Mouse (Mus musculus) CH12F3 (cell line): Measurements from ENCODE around the gene Ankrd33.

Experiments
- in situ Hi-C: fragments of 300-500 bp; cut with MboI; formaldehyde crosslinking; loops from 2 replicates; pipeline ENCODE4 v1.14.3; 2020; ENCODE audit warnings: low sequenced_read_pairs

Gene Ankrd33

DNA sequence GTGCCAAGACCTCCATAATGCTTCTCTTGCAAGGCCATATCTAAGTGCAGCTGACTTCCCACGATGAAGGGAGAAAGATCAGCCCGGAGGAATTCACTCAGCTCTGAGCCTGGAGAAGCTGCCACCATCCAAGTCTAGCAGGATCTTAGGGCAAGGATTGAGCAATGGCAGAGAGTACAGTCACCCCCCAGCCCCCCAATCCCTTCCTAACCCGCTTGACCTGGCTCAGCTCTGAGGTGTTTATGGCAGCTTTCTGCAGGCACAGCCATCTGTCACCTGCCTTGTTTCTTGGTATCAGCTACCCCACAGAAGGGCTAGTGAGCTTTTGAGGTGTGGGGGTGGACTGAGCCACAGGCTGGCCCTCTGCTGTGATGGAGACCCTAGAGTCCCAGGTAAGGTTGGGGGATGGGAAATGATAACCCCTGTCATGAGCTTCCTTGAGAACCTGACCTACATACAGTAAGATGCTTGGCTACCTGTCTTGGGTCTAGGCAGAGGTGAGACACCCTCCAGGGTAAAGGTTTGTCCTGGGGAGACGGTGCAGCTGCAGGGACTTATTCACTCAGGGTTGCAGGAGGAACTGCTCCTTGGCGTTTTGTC is at the start of gene Ankrd33:
TSS of gene Ankrd33 (plus strand) at position 245 of the 600 bp plus-strand sequence.
- in situ Hi-C loops = no loop called here

DNA sequence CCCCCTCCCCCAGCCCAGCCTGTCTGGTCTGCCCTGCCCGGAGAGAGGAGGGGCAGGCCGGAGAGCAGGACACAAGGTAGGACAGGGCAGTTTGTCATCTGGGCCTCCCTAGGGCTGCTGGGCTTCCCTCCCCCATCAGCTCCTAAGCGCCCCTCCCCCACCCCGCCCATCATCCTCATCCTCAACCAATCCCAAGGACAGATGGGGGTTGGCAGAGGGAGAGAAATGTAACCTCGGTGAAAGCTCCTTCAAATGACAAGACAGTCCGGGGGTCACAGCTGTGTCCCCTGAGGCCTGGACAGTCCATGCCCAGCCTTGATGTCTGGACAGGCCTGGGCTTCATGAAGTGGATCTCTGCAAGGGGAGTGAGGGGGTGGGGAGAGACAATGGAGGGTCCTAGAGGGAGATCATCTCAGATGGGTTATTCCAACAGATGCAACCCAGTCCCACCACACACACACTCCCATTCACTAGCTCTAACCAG is 49.1 kb upstream of the Ankrd33 start:
- in situ Hi-C loops = no loop called here

DNA sequence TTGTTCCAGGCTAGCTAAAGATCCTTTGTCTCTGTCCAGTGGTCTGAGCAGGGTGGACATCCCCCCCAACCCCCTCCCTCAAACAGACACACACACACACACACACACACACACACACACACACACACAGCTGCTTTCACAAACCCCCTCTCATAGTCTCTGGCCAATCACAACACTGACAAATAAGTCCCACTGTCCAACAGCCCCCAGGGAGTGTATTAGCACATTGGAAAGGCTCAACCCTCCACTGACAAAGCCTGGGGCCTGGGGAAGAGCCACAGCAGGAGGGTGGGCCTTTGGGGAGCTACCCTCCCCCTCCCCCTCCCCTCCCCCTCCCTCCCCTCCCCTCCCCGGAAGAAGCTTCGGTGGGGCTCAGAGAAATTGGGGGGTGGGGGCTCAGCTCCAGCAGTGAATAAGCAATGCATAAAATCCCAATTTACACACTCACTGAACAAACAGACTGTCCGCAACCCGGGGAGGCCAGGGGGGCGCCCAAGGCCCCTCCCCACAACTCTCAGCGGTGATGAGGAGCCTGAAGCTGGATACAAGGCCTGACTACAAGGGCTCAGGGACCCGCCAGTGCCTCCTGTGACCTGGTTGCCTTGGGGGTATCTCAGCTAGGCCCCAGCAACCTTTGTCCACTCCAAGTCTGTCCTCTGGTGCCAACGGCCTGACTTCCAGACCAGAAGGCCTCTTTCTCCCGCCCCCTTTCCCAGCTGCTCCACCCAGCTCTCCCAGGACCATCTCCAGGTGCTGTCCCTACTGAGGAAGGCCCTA is 48.4 kb upstream of the Ankrd33 start:
- in situ Hi-C loops = no loop called here

DNA sequence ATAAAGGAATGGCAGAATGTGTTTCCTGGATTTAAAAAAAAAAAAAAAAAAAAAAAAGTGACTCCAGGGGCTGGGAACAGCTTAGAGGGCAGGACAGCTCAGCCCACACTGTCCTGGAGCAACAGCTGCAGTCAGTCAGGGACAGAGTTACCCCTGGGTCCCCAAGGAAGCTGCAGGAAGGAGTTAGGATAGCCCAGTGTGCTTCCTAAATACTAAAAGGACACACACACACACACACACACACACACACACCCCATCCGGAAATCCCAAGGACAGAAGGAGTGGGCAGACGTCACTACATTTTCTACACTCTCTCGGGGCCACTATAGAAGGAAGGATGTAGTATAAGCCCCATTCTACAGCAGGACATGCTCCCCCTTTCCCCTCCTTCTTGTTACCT is 47.5 kb upstream of the Ankrd33 start:
- in situ Hi-C loops = no loop called here

DNA sequence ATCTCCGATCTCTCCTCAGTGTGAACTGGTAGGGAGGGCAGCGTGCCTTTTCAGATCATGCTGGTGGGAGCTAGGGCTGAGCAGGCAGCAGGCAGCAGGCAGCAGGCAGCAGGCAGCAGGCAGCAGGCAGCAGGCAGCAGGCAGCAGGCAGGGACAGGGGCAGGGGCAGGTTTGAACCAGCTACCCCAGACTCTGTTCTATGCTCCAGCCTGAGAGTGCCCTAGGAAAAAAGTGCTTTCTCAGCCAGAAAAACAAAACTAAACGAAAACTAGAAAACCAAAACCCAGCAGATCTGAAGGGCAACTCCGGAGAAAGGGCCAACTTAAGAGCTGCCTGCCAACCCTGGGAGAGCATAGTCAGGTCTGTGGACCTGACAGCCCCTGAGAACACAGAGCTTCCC is 46.9 kb upstream of the Ankrd33 start:
- in situ Hi-C loops = no loop called here

DNA sequence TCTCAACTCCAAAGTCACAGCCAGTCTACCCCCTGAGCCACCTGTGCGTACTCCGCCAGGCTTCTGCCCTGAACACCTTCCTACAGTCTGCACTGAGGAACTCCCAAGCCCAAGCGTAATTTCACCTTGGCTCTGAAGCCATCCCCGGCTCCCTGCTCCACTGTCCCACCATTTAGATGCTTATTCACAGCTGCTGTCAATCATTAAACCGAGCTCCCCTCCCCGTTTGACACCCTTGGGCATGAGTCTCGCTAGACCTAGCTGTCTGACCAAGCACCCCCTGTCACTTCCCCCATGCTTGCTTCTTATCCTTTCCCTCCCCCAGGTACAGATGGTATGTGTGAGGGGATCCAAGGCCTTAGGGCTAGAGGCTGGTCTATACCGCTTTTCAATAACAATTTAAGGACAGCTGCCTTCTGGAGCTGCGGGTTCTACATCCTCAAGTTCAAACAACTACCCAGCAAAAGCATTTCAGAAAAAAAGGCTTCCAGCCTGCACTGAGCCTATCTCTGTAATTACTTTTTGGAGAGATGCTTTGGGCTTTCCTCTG is 45.8 kb upstream of the Ankrd33 start:
- in situ Hi-C loops = no loop called here

DNA sequence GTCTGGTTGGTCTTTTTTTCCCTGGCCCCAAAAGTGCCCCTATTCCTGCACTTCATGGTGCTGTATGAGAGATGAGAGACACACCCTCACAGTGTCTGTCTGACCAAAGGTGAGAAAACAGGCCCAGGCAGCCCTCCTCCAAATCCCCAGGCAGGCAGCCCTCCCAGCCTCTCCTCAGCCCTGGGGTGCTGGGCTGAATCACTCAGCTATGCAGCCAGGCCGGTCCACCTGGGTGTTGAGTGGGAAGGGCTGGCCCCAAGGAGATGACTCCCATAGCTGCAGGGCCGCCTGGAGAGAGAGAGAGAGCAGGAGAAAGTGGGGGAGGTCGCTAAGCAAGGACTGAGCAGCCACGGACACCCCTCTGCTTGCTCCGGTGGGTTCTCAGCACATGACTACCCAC is 44.8 kb upstream of the Ankrd33 start:
- in situ Hi-C loops = no loop called here

DNA sequence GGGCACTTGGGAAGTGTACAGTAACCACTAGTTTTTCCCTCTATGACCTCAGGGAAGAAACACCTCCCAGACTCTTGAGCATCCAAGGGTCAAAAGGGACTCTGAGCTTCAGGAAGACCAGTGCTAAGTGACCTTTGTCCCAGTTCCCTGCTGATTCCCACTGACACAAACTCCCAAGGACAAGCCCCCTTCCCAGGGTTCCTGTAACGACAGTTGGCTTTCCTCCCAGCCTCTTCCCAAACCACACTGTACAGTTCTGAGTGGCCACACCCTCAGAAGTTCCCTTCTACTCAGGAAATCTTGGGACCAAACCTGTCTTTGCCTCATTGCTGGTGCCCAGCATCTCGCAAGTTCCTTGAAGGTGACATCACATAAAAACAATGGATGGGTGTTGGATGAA is 42.8 kb upstream of the Ankrd33 start:
- in situ Hi-C loops = no loop called here

DNA sequence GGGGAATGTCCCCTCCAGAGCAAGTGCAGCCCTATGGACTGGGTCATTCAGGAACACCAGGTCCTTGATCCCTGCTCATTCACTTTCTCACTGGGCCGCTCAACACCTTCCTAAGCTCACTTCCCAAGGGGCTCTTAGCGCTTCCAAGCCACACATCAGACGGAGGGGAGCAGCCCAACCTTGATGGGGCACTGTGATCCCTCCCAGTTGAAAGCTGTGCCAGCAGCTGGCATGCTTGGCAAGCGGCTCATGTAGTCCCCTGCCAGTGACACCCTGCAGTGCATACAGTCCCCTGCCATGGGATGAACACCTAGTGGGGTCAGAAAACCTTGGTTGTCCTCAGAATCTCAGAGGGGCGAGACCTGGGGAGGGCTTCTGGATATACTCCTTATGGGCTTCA is 41.5 kb upstream of the Ankrd33 start:
- in situ Hi-C loops = no loop called here

DNA sequence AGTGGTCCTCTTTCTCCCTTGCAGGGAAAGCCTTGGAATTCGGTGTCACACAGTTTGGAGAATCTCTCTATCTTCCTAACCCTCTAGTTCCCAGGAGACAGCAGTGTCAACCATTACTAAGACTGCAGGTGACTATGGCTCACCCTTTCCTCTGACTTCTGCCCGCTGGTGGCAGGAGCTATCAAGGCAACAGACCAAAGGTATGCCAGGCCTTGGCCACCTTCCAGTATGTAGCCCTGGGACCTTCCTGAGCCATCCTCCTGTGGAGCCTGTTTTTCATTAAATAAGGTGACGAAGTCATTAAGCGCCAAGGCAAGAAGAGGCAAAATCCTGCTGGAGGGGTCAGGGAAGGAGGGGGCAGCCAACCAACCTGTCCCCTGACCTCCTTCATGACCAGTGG is 40.4 kb upstream of the Ankrd33 start:
- in situ Hi-C loops = no loop called here

DNA sequence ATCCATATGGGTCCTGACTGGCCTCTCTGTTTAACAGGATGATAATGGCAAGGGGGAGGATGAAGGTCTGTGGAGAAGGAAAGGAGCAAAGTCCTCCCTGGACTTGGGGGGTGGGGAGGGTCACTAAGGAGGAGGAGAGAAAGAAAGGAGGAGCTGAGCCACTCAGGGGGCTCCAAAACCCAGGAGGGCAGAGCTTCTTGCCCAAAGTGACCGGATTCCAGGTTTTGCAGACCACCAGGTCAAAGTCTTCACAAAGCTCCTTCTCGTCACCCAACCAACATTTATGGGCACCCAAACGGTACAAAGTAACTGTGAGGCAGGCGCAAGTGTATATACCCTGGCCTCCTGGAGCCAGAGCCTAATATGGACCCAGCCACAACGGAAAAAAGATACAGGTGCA is 39.9 kb upstream of the Ankrd33 start:
- in situ Hi-C loops = no loop called here

DNA sequence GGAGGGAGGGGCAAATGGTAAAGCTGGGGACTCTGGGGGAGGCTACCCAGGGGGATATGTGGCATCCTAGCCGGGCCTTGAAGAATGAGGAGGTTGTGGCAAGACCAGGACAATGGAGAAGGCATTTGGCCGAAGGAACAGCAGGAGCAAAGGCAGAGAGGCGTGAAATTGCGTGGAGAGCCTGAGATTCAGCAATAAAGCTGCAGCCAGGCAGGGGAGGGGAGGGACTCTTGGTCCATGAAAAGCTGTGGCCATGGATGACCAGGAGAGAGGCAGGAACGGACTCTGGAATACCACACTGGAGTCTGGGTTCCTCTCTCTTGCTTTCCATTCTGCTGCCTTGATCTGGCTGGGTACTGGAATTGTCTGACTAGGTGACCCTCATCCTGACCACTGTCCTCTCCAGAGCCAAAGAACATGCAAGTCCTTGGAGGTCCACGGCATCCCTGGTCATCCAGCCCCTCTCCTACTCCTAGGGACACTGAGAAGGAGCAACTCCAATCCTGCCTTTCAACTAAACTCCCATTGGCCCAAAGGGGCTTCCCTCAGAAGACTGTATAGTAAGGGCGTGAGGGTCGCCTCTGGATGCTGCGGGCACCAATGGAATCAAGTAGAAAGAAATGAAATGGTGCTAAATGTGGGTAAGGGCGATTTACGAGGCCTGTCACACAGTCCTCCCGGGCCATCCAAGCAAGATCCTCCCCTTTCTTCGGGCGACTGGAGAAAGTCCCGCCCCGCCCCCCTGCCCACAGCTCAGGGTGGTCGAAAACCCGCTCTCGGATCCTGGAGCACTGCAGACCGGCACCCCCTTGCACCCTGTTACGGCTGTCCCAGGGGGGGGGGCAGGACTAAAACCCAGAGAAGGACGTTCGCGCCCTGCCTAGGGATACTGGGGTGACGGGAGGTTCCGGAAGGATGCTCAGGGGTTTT is 39.2 kb upstream of the Ankrd33 start:
- in situ Hi-C loops = no loop called here

DNA sequence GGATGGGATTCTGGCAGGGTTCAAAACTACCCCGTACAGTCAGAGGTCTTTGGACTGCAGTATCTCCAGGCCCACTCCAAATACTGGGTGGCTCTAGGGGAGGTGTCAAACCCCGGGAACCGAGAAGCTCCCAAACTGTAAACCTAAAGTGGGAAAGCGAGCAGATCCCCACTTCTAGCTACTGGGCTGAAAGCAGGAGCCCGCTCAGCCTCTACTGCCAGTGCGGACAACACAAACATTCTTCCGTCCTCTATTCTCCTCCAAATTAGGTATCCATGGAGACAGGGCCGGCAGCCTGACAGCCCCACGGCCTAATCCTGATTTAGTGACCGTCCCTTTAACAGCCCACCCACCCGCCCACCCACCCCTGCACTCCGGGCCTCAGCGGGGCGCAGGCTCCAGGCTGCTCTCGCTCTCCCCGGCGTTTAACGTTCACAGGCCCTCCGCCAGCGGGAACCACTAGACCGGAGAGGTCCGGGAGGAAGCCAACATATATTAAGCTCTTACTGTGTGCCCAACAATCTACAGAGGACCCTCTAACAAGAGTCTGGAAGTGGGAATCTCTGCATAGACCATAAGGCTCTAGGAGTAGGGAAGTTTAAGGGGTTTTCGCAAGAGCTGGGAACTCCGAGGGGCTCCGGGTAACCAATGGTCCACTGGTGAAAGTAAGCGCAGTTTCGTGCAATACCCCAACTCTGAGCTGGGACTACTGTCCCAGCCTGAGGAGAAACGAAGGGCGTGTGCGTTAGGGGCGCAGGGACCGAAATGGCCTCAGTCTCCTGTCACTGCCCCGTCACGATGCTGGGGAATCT is 38.3 kb upstream of the Ankrd33 start:
- in situ Hi-C loops = no loop called here

DNA sequence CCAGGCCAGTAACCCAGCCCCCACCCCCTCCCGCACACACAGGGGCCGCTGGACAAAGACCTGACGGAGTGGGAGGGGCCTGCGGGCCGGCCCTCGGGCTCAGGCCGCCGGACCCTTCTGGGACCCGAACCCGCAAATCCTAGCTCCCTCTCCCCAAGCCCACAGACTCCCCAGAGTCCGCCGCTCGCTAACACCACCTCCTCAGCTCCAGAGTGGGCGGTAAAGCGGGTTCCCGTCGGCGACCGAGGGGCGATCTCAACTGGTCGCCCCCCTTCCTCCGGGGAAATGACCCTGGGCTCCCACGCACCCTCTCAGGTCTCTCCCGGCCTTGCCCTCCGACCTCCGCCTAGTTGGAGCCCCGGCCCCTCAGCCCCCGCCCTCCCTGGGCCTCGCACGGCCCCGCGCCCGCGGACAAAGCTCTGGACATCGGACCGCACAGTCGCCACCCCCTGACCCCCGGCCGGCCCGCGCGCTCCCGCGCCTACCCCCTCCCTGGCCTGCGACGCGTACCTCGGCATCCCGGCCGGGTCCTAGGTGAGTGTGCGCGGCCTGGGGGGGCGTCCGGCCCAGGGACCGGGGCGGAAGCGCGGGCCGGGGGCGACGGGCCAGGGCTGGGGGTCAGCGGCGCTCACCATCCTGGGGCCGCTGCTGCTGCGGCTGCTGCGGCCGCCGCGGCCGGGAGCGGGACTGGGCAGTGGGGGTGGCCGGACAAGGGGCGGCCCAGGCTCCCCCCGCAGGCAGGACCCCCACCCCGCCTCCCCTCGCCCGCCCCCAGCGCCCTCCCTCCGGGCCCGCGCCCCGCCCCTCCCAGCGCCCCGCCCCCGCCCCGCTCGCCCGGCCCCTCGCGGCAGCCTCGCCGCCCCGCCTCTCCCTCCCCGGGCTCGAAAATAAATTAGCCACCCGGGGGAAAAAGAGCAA is 37.5 kb upstream of the Ankrd33 start, which contains the start of gene Fignl2:
TSS of gene Fignl2 (minus strand) at position 755 of the 918 bp plus-strand sequence.
- in situ Hi-C loops = no loop called here

DNA sequence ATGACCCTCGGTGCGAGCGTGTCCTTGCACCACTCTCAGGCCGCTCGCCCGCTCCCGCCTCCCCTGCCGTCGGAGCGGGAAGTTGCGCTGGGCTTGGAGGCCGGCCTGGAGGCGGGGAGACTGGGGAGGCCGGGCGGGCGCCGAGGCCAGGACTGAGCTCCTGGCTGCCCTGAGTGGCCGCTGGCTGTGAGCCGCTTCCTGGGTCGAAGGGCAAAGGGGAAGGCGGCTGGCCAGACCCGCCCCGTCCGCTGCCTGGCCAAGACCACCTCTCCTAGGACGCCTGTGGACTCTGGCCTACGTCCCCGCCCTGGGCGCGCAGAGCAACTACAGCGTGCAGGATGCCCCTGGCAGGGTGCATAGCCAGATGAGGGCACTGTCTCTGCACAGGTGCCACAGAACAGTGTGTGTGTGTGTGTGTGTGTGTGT is 36.8 kb upstream of the Ankrd33 start:
- in situ Hi-C loops = no loop called here

DNA sequence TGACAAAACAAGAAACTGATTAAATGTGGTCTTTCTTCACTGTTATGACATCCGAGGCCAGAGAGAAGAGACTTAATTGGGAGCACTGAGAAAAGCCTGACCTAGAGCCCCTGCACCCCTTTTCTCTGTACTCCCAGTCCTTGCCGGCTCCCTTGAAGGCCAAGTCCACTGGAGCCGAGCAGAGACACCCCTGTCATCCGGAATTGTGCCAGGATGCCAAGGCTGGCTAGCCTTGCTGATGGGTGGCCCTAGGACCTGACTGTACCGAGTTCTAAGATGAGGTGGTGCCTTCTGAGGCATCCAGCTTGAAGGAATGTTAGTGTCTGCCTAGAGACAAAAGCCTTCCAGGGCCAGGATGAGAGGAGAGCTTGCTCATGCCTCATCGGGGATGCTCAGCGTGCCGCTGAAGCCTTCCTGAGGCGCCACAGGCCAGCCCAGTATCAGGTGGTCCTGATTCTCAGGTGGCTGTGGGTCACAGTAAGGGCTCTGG is 35.5 kb upstream of the Ankrd33 start:
- in situ Hi-C loops = no loop called here

DNA sequence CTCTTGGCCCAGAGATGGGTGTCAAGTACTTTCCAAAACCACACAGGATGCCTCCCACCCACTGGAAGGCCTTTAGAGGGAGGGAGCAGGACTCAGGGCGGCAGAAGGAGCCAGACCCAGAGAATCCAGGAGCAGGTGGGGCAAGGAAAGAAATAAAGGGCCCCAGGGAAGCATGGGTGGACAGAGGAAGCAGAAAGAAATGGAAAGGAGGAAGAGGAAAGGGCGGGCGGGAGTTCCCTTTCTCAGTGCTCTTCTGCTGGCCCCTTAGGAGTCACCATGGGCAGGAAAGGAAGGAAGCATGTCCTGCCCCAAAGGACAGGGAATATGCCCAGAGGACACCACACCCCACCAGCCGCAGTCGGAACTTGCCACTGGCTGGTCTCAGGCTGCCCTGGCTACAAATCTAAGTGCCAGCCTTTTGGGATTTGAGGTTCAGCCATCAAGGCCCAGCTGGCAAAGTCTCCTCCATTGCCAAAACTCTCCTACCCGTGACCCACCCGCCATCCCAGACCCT is 34.5 kb upstream of the Ankrd33 start:
- in situ Hi-C loops = no loop called here

DNA sequence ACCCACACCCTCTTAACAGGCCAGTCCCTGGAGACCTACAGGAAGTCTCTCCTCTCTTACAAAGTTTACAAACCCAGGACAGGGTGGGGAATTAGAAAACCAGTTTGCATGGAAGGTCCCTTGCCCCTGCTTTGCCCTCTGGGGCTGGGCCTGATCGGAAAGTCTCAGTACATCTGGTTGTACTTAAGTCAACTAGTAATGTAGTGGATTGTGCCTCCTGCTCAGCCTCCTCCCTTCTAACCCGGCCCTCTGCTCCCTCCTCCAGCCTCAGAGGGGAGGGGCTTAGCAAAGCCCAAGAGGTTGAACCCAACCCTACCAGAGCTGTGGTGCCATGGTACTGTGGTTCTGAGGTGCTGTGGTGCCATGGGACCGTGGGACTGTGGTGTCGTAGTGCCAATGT is 33.3 kb upstream of the Ankrd33 start:
- in situ Hi-C loops = no loop called here

DNA sequence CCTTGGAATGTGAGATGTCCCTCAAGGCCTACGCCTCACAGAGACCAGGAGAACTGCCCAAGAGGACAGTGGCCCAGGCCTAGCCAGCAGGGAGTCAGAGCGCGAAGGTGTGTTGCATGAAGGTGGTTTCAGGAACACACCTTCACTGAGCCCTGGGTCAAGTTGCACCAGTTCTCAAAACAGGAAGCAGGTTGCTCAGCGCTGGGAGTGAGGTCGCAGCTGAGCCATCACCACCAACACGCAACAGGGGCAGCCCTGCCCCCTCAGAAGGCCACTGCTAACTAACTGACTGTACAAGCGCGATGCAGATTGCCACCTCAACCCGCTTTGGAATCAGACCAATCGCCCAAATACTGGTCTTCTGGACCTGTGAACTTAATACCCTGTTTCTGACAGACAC is 31.1 kb upstream of the Ankrd33 start:
- in situ Hi-C loops = no loop called here
